Mouse (Mus musculus) myocyte (in vitro differentiated cells): Measurements from ENCODE around the gene 2310034G01Rik.

Source experiments
- CEBPB ChIP-seq: IDR thresholded peaks from 2 replicates; pipeline ENCODE4 v1.6.1; 2011; ENCODE audit warnings: mild to moderate bottlenecking, moderate library complexity; ENCODE audit not compliant: poor library complexity, insufficient read depth, severe bottlenecking
- E2F4 ChIP-seq: IDR thresholded peaks from one replicate; pipeline ENCODE4 v1.6.1; 2011; ENCODE audit warnings: mild to moderate bottlenecking, control low read depth, moderate library complexity; ENCODE audit not compliant: insufficient read depth
- MAX ChIP-seq: IDR thresholded peaks from one replicate; pipeline ENCODE4 v1.6.1; 2011; ENCODE audit warnings: low read depth, mild to moderate bottlenecking, control low read depth
- MYOD1 ChIP-seq, 3 experiments: IDR thresholded peaks; one replicate each; pipeline ENCODE4 v1.6.1; 2011; ENCODE audit warnings: control low read depth in 2 of 3, low read depth in 2 of 3, mild to moderate bottlenecking in 2 of 3, moderate library complexity in 1 of 3; ENCODE audit not compliant: insufficient read length in 2 of 3, control insufficient read depth in 1 of 3
- MYOG ChIP-seq, 3 experiments: IDR thresholded peaks; one replicate each; pipeline ENCODE4 v1.6.1; 2011; ENCODE audit warnings: control low read depth in 2 of 3, low read depth in 2 of 3, mild to moderate bottlenecking in 2 of 3; ENCODE audit not compliant: insufficient read length in 2 of 3, control insufficient read depth in 1 of 3, insufficient read depth in 1 of 3
- POLR2A ChIP-seq: IDR thresholded peaks from one replicate; pipeline ENCODE4 v1.6.1; 2011; ENCODE audit warnings: low read depth, mild to moderate bottlenecking, control low read depth, moderate library complexity; ENCODE audit not compliant: insufficient read length
- POLR2AphosphoS2 ChIP-seq: IDR thresholded peaks from one replicate; pipeline ENCODE4 v1.6.1; 2011; ENCODE audit warnings: low read depth, control low read depth; ENCODE audit not compliant: insufficient read length
- TCF12 ChIP-seq: IDR thresholded peaks from one replicate; pipeline ENCODE4 v1.6.1; 2011; ENCODE audit warnings: mild to moderate bottlenecking, control low read depth; ENCODE audit not compliant: poor library complexity, insufficient read depth, severe bottlenecking
- TCF3 ChIP-seq: IDR thresholded peaks from one replicate; pipeline ENCODE4 v1.6.1; 2011; ENCODE audit warnings: low read depth, control low read depth; ENCODE audit not compliant: insufficient read length
- USF1 ChIP-seq: IDR thresholded peaks from one replicate; pipeline ENCODE4 v1.6.1; 2011; ENCODE audit warnings: low read depth, mild to moderate bottlenecking, control low read depth, moderate library complexity

GRCm38 (mm10) chr19:46320076-46320785, 29.9 kb downstream of the 2310034G01Rik start:
- TF ChIP-seq TCF12, result no peak
- no peak for TF ChIP-seq E2F4
- TF ChIP-seq POLR2A, result no peak
- no peak for TF ChIP-seq POLR2AphosphoS2
- no peak for TF ChIP-seq USF1
- TF ChIP-seq MAX, result no peak
- TF ChIP-seq MYOG (IDR thresholded peaks at IDR 0.05; ENCODE audit: control insufficient read depth in 1 of 3, insufficient read depth in 1 of 3, insufficient read length in 2 of 3, low read depth in 2 of 3), result no peak
- TF ChIP-seq MYOD1 (IDR thresholded peaks at IDR 0.05; ENCODE audit: control insufficient read depth in 1 of 3, insufficient read length in 2 of 3, low read depth in 2 of 3), result no peak
- TF ChIP-seq TCF3, result no peak
- TF ChIP-seq CEBPB, result no peak
